Mouse (Mus musculus): Measurements from ENCODE around the gene Aldoart1. TPM values are rescaled to one million over a fixed set of nuclear protein-coding genes. Genes with fewer than 3 reads are reported as not detected.

Gene Aldoart1
- 0.19 TPM in 1 of 2 replicates, not detected in the other for polyA plus RNA-seq (2014; fragmentation: Nextera tagmentation; extraction: Ambion mirVana)

DNA sequence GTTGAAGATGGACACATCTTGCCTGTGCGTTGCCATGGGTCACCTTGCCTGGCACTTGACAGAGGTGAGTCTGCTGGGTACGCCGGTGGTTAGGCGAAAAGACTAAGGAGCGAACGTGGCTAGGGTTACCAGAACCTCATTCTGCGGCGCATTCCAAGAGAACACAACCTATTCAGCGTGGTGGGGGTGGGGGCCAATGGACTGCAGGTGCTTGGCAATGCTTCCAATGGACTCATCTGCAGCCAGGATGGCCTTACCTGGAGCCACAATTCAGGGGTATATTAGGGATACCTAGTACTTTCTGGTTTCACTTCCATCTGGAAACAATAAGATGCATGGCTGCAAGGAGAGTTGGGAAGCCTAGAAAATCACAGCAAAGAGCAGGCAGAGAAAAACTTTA, at the start of gene Aldoart1:
Aldoart1 (minus strand) TSS at position 101 of the 400 bp plus-strand sequence.
- no peaks in the 10 kb centered on the region for H3K4me1 ChIP-seq (ENCODE audit: control insufficient read depth in 2 of 2, insufficient read depth in 2 of 2, low read length in 2 of 2)
- no peak for ATAC-seq (ENCODE audit: insufficient number of reproducible peaks, insufficient read depth, low FRiP score, low read depth)
- H3K9me3 ChIP-seq (ENCODE audit: control insufficient read depth, low read length): no peaks in the 10 kb centered on the region
- H3K4me3 ChIP-seq (ENCODE audit: control insufficient read depth in 1 of 2, insufficient read depth in 1 of 2, low read depth in 1 of 2, low read length in 2 of 2): no peak within 1 kb of the TSS
- no peak within 1 kb of the TSS for H3K4me2 ChIP-seq (ENCODE audit: low read length)
- WGBS: 88% methylated on average over 9 of the region's 9 CpGs
- no peak within 1 kb of the TSS for H3K9ac ChIP-seq (ENCODE audit: low read length)
- H3K36me3 ChIP-seq (ENCODE audit: control insufficient read depth, insufficient read depth, low read length): no peaks in the 10 kb centered on the region
- H3K27me3 ChIP-seq (ENCODE audit: control insufficient read depth, insufficient read depth, low read length): no peaks in the 10 kb centered on the region
- H3K27ac ChIP-seq (replicated peaks in 1 of 2; ENCODE audit: control insufficient read depth in 1 of 2, insufficient read depth in 1 of 2, low read depth in 2 of 2, low read length in 2 of 2): no peak within 1 kb of the TSS

DNA sequence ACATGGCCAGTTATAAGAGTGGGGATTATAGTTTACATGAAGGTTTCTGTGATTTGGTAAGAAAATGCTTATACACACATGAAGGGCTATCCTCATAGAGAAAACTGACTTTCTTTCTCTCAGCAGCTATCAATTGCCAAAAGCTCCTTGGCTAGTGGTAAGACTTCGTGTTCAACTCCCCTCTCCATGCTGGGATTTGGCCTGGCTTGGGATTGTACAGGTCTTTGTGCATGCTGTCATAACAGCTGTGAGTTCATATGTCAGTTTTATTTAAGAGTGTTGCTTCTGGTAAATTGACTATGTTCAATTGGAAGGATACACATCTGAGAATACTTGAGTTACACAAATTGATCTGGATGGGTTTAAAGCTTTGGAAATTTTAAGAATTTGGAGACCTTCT, 49.1 kb upstream of the Aldoart1 start:
- ATAC-seq (ENCODE audit: insufficient number of reproducible peaks, insufficient read depth, low FRiP score, low read depth): no peak
- H3K4me3 ChIP-seq (ENCODE audit: control insufficient read depth in 1 of 2, insufficient read depth in 1 of 2, low read depth in 1 of 2, low read length in 2 of 2): no peak overlapping the region
- H3K4me2 ChIP-seq (ENCODE audit: low read length): no peak overlapping the region
- no peaks in the 10 kb centered on the region for H3K9me3 ChIP-seq (ENCODE audit: control insufficient read depth, low read length)
- H3K27me3 ChIP-seq (ENCODE audit: control insufficient read depth, insufficient read depth, low read length): no peaks in the 10 kb centered on the region
- WGBS: 43% methylated on average over 1 of the region's 1 CpGs
- no peaks in the 10 kb centered on the region for H3K4me1 ChIP-seq (ENCODE audit: control insufficient read depth in 2 of 2, insufficient read depth in 2 of 2, low read length in 2 of 2)
- no peaks in the 10 kb centered on the region for H3K36me3 ChIP-seq (ENCODE audit: control insufficient read depth, insufficient read depth, low read length)
- no peak overlapping the region for H3K27ac ChIP-seq (replicated peaks in 1 of 2; ENCODE audit: control insufficient read depth in 1 of 2, insufficient read depth in 1 of 2, low read depth in 2 of 2, low read length in 2 of 2)
- H3K9ac ChIP-seq (ENCODE audit: low read length): no peak overlapping the region

DNA sequence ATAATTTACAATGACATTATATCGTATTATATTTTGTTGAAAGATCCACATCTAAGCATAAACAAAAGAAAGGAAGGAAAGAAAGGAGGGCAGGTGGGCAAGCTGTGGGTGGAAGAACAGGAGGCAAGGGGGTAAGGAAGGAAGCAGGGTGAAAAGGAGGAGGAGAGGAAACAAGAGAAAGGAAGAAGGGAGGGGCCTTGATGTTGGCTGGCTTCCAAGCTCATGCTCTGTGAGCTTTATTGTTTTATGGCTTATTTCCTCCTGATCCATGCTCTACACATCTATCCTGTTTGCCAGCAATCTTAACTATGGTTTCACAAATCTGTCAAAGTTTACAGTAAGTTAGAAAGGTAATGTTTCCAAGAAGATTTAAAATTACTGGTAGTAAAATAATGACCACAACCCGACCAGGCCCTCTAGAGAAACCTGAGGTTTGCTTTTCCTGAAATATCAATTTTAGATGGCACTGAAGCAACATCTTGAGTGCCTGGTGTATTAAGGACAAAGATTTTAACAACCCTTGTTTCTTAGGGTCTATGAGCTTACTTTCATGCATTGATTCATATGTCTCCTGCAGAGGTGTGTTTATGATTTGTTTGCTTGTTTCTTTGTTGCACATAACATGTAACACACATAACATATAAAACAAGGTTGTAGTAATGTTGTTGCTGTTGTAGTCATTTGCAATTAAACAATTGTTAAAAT, 13.1 kb upstream of the Aldoart1 start:
- Histone ChIP-seq H3K4me1 (ENCODE audit: control insufficient read depth in 2 of 2, insufficient read depth in 2 of 2, low read length in 2 of 2) (no peaks in the 10 kb centered on the region), H3K27ac (replicated peaks in 1 of 2; ENCODE audit: control insufficient read depth in 1 of 2, insufficient read depth in 1 of 2, low read depth in 2 of 2, low read length in 2 of 2) (no peak overlapping the region), H3K9ac (ENCODE audit: low read length) (no peak overlapping the region), H3K36me3 (ENCODE audit: control insufficient read depth, insufficient read depth, low read length) (no peaks in the 10 kb centered on the region), H3K9me3 (ENCODE audit: control insufficient read depth, low read length) (no peaks in the 10 kb centered on the region), H3K4me3 (ENCODE audit: control insufficient read depth in 1 of 2, insufficient read depth in 1 of 2, low read depth in 1 of 2, low read length in 2 of 2) (no peak overlapping the region), H3K4me2 (ENCODE audit: low read length) (no peak overlapping the region), H3K27me3 (ENCODE audit: control insufficient read depth, insufficient read depth, low read length) (no peaks in the 10 kb centered on the region)
- no peak for ATAC-seq (ENCODE audit: insufficient number of reproducible peaks, insufficient read depth, low FRiP score, low read depth)
- WGBS: 71% methylated on average over 2 of the region's 2 CpGs

DNA sequence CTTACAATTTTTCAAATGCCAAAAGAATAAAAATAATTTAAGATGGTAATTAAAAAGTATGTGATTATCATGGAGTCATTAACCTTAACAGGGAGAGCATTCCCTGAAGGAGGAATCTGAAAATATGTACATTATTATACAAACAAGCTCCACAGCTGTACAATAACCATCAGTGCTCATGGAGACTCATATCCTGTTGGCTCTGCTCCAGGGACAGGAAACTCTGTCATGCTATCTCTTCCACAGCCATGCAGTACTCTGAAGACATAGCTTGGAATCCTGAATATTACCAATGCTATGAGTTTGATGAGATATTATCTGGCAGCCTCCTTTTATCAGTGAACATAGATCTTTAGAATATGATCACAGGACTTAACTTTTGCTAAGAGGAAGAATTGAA, 8.2 kb downstream of the Aldoart1 start:
- H3K4me3 ChIP-seq (ENCODE audit: control insufficient read depth in 1 of 2, insufficient read depth in 1 of 2, low read depth in 1 of 2, low read length in 2 of 2): no peak overlapping the region
- H3K27ac ChIP-seq (replicated peaks in 1 of 2; ENCODE audit: control insufficient read depth in 1 of 2, insufficient read depth in 1 of 2, low read depth in 2 of 2, low read length in 2 of 2): no peak overlapping the region
- H3K9ac ChIP-seq (ENCODE audit: low read length): no peak overlapping the region
- H3K4me1 ChIP-seq (ENCODE audit: control insufficient read depth in 2 of 2, insufficient read depth in 2 of 2, low read length in 2 of 2): no peaks in the 10 kb centered on the region
- H3K4me2 ChIP-seq (ENCODE audit: low read length): no peak overlapping the region
- no peak for ATAC-seq (ENCODE audit: insufficient number of reproducible peaks, insufficient read depth, low FRiP score, low read depth)
- H3K36me3 ChIP-seq (ENCODE audit: control insufficient read depth, insufficient read depth, low read length): no peaks in the 10 kb centered on the region
- H3K9me3 ChIP-seq (ENCODE audit: control insufficient read depth, low read length): no peaks in the 10 kb centered on the region
- H3K27me3 ChIP-seq (ENCODE audit: control insufficient read depth, insufficient read depth, low read length): no peaks in the 10 kb centered on the region

DNA sequence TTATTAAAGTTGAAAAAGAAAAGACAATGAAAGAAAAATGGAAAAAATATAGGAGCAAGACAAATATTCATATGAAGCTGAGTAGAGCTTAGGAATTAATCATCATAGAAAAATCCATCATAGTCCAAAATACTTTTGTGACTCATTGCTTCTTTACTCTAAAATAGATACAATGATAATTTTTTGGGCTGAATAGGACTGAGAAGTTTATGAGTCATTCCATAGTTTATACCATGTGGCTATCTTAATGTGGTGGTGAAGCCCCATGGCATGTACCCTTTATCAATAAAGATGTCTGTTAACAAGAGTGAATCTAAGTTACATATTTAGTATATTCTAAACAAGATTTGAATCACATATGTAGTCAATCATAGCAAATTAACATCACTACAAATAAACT, 9.4 kb downstream of the Aldoart1 start:
- no peak overlapping the region for H3K9ac ChIP-seq (ENCODE audit: low read length)
- H3K4me1 ChIP-seq (ENCODE audit: control insufficient read depth in 2 of 2, insufficient read depth in 2 of 2, low read length in 2 of 2): no peaks in the 10 kb centered on the region
- no peak overlapping the region for H3K27ac ChIP-seq (replicated peaks in 1 of 2; ENCODE audit: control insufficient read depth in 1 of 2, insufficient read depth in 1 of 2, low read depth in 2 of 2, low read length in 2 of 2)
- no peaks in the 10 kb centered on the region for H3K27me3 ChIP-seq (ENCODE audit: control insufficient read depth, insufficient read depth, low read length)
- H3K9me3 ChIP-seq (ENCODE audit: control insufficient read depth, low read length): no peaks in the 10 kb centered on the region
- ATAC-seq (ENCODE audit: insufficient number of reproducible peaks, insufficient read depth, low FRiP score, low read depth): no peak
- H3K36me3 ChIP-seq (ENCODE audit: control insufficient read depth, insufficient read depth, low read length): no peaks in the 10 kb centered on the region
- no peak overlapping the region for H3K4me2 ChIP-seq (ENCODE audit: low read length)
- H3K4me3 ChIP-seq (ENCODE audit: control insufficient read depth in 1 of 2, insufficient read depth in 1 of 2, low read depth in 1 of 2, low read length in 2 of 2): no peak overlapping the region

DNA sequence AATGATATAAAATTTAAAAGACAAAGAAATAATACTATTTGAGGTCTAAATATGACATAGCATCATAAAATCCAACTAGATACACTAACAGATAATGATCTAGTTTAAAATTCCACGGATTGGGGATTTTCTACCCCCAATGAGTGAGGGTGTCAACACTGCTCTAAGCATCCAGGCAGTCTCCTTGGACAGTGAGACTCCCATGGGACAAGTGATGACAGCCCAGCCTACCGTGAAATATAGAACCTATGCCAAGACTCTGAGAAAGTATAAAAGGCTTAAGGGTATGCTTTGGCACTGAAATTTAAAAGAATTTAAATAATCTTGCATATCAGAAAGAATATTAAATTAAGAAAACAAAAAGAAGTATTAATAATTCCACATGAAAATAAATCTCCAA, 16.0 kb downstream of the Aldoart1 start:
- H3K27ac ChIP-seq (replicated peaks in 1 of 2; ENCODE audit: control insufficient read depth in 1 of 2, insufficient read depth in 1 of 2, low read depth in 2 of 2, low read length in 2 of 2): no peak overlapping the region

DNA sequence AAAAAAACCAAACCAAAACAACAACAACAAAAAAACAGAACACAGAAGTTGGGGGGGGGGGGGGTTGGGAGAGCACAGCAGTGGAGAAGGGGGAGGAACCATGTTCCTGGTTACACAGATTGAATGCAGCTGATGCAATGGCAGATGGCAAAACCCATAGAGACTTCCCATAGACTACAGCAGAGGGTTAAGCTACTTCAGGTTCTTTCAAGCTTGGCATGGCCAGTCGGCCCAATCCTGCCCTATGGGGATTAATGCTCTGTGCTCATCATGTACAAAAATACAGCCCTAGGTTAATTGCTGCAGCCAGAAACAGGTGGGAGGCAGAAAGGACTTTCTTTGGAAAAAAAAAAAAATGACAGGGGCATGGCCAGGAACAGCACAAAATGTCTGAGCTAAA, 17.0 kb downstream of the Aldoart1 start:
- Histone ChIP-seq H3K9ac (ENCODE audit: low read length) (no peak overlapping the region), H3K27ac (replicated peaks in 1 of 2; ENCODE audit: control insufficient read depth in 1 of 2, insufficient read depth in 1 of 2, low read depth in 2 of 2, low read length in 2 of 2) (no peak overlapping the region), H3K9me3 (ENCODE audit: control insufficient read depth, low read length) (no peaks in the 10 kb centered on the region), H3K4me2 (ENCODE audit: low read length) (no peak overlapping the region), H3K36me3 (ENCODE audit: control insufficient read depth, insufficient read depth, low read length) (no peaks in the 10 kb centered on the region), H3K4me1 (ENCODE audit: control insufficient read depth in 2 of 2, insufficient read depth in 2 of 2, low read length in 2 of 2) (no peaks in the 10 kb centered on the region), H3K4me3 (ENCODE audit: control insufficient read depth in 1 of 2, insufficient read depth in 1 of 2, low read depth in 1 of 2, low read length in 2 of 2) (no peak overlapping the region), H3K27me3 (ENCODE audit: control insufficient read depth, insufficient read depth, low read length) (no peaks in the 10 kb centered on the region)
- no peak for ATAC-seq (ENCODE audit: insufficient number of reproducible peaks, insufficient read depth, low FRiP score, low read depth)
- WGBS: 71% methylated on average over 1 of the region's 1 CpGs

More for the DNA sequence above, 16.0 kb downstream of the Aldoart1 start:
- Histone ChIP-seq H3K4me3 (ENCODE audit: control insufficient read depth in 1 of 2, insufficient read depth in 1 of 2, low read depth in 1 of 2, low read length in 2 of 2) (no peak overlapping the region), H3K4me1 (ENCODE audit: control insufficient read depth in 2 of 2, insufficient read depth in 2 of 2, low read length in 2 of 2) (no peaks in the 10 kb centered on the region), H3K9me3 (ENCODE audit: control insufficient read depth, low read length) (no peaks in the 10 kb centered on the region), H3K27me3 (ENCODE audit: control insufficient read depth, insufficient read depth, low read length) (no peaks in the 10 kb centered on the region), H3K9ac (ENCODE audit: low read length) (no peak overlapping the region), H3K36me3 (ENCODE audit: control insufficient read depth, insufficient read depth, low read length) (no peaks in the 10 kb centered on the region), H3K4me2 (ENCODE audit: low read length) (no peak overlapping the region)
- whole genome bisulfite sequencing: 46% methylated on average over 2 of the region's 2 CpGs
- no peak for ATAC-seq (ENCODE audit: insufficient number of reproducible peaks, insufficient read depth, low FRiP score, low read depth)

DNA sequence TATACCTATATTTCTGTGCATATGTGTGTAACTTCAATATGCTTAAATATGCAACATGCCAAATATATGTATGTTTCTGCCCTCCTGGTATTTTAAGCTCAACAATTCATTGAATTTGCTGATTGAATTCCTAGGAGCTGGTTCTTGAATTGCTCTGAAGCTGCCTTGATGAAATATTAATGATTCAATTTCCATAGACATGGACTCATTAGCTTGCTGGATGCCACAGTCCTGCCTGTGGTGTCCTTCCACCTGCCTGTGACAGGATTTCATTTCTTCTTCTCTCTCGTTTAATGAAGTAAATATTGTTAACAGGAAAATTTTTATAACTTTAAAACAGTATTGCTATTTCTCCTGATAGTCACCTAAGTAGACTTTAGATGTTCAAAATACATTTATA, 51.6 kb downstream of the Aldoart1 start:
- no peak overlapping the region for H3K9ac ChIP-seq (ENCODE audit: low read length)
- H3K4me2 ChIP-seq (ENCODE audit: low read length): no peak overlapping the region
- 54% methylated on average over 1 of the region's 1 CpGs for WGBS
- no peaks in the 10 kb centered on the region for H3K4me1 ChIP-seq (ENCODE audit: control insufficient read depth in 2 of 2, insufficient read depth in 2 of 2, low read length in 2 of 2)
- H3K27me3 ChIP-seq (ENCODE audit: control insufficient read depth, insufficient read depth, low read length): no peaks in the 10 kb centered on the region
- no peak for ATAC-seq (ENCODE audit: insufficient number of reproducible peaks, insufficient read depth, low FRiP score, low read depth)
- H3K36me3 ChIP-seq (ENCODE audit: control insufficient read depth, insufficient read depth, low read length): no peaks in the 10 kb centered on the region
- H3K4me3 ChIP-seq (ENCODE audit: control insufficient read depth in 1 of 2, insufficient read depth in 1 of 2, low read depth in 1 of 2, low read length in 2 of 2): no peak overlapping the region
- H3K9me3 ChIP-seq (ENCODE audit: control insufficient read depth, low read length): no peaks in the 10 kb centered on the region
- H3K27ac ChIP-seq (replicated peaks in 1 of 2; ENCODE audit: control insufficient read depth in 1 of 2, insufficient read depth in 1 of 2, low read depth in 2 of 2, low read length in 2 of 2): no peak overlapping the region

Measured in heart, embryonic 14.5 days (tissue).